Mouse (Mus musculus) cerebellum, adult 2 months (tissue): ENCODE results near the gene Gm17374. TPM values are rescaled to one million over a fixed set of nuclear protein-coding genes. Genes with fewer than 3 reads are reported as not detected.
"Not testable (repeated sequence)": the region's sequence is repeated elsewhere in the genome, so short reads cannot be mapped to it uniquely, and the experiment has no call there.

ENCODE experiments used
- DNase-seq, 2 experiments: peaks; one replicate each; pipeline ENCODE4 v3.0.0; 2021
- H3K27ac ChIP-seq: fragments of 200-500 bp; 2 replicates; pipeline ENCODE4 v1.5.1; 2012; ENCODE audit warnings: low read length, control low read depth, inconsistent platforms; ENCODE audit not compliant: insufficient read depth
- H3K27me3 ChIP-seq: fragments of 200-500 bp; 2 replicates; pipeline ENCODE4 v1.6.1; 2012; ENCODE audit warnings: inconsistent platforms, mild to moderate bottlenecking, low read length, moderate library complexity; ENCODE audit not compliant: control insufficient read depth, insufficient read depth
- H3K4me1 ChIP-seq: fragments of 200-500 bp; 2 replicates; pipeline ENCODE4 v1.6.1; 2011; ENCODE audit warnings: low read length; ENCODE audit not compliant: control insufficient read depth, insufficient read depth
- H3K4me3 ChIP-seq: fragments of 200-500 bp; replicated peaks from 2 replicates; pipeline ENCODE3; 2011; ENCODE audit warnings: mild to moderate bottlenecking, low read depth, low read length, control low read depth; ENCODE audit not compliant: insufficient read depth
- CTCF ChIP-seq: fragments of 200-500 bp; IDR thresholded peaks from 2 replicates; pipeline ENCODE4 v1.5.1; 2011; ENCODE audit warnings: low read depth, mild to moderate bottlenecking, control low read depth, low read length, moderate library complexity, borderline replicate concordance; ENCODE audit not compliant: insufficient read depth
- POLR2A ChIP-seq: fragments of 200-500 bp; IDR thresholded peaks from 2 replicates; pipeline ENCODE4 v1.6.1; 2011; ENCODE audit warnings: low read length, control low read depth, borderline replicate concordance; ENCODE audit not compliant: insufficient read depth
- WGBS: fragments of 180-500 bp; shearing (Covaris S2); methylation state at CpG from one replicate; pipeline ENCODE4 v1.1.7; 2018; 5-methylcytosine and 5-hydroxymethylcytosine counted together
- polyA plus RNA-seq: library from polyadenylated mRNA; depleted of rRNA; stranded (reverse); fragments of >200 nt; gene quantifications from 2 replicates; pipeline ENCODE4 v1.2.3, GENCODE M21; 2012; rRNA removed

The Gm17374 gene
- polyA plus RNA-seq, 1 experiment, result not detected

DNA sequence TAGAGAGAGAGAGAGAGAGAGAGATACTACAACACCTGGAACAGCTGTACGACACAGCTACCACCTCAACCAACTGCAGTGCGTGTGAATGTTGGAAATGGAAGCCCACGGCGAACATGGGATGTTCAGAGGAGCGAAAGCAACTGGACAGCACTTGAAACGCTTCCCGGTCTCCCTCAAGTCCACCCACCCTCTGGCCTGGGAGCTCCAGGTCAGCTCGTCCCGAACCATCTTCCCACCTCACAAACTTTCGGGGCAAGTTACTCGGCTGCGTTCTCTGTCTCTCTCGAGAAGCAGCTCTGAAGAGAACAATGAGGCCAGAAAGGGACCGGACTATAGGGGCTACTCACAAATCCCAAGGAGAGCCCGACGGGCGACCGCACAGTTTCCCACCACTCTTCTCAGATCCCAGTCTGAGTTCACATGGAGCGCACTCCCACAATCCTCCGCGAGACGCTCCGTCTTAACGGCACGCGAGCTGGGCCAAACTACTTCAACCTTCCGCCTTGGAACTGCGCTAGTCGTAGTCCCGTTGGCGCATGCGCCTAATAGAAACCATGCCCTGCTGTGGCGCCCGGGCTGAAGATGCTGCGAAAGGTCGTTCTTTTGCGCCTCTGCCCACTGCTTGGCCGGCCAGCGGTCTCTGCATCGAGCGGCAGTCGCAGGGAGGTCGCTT, 18.4 kb downstream of the Gm17374 start, which contains the start of the genes Esf1 and Ndufaf5:
Esf1 (minus strand) TSS at position 438 of the 676 bp plus-strand sequence.
Ndufaf5 (plus strand) TSS at position 523 of the 676 bp plus-strand sequence.
- TF ChIP-seq CTCF (no peak), POLR2A (peak; percentile 94)
- H3K4me3 ChIP-seq, result peak within 1 kb of the TSS; percentile 70
- peak within 1 kb of the TSS; percentile 71 for H3K27ac ChIP-seq
- WGBS, result under 1% methylated on average over 43 of the region's 43 CpGs
- DNase-seq, result peak; percentile 97 to 99
- no peaks in the 10 kb centered on the region for H3K27me3 ChIP-seq
- H3K4me1 ChIP-seq, result peaks cover 2% of the 10 kb centered on the region; the same call in 1 of the 2 replicates

GRCm38 (mm10) chr2:140170803-140171553, 19.1 kb downstream of the Gm17374 start:
- WGBS, result 4% methylated on average over 28 of the region's 28 CpGs
- peak overlapping the region; percentile 70 for H3K4me3 ChIP-seq
- DNase-seq, result peak; percentile 5 to 20
- H3K27ac ChIP-seq, result peak overlapping the region; percentile 71
- H3K4me1 ChIP-seq, result peaks cover 2% of the 10 kb centered on the region; the same call in 1 of the 2 replicates
- no peak for TF ChIP-seq CTCF
- TF ChIP-seq POLR2A, result no peak
- H3K27me3 ChIP-seq, result no peaks in the 10 kb centered on the region

GRCm38 (mm10) chr2:140185685-140186210, 33.9 kb downstream of the Gm17374 start:
- WGBS, result 95% methylated on average over 3 of the region's 3 CpGs
- DNase-seq, H3K4me1 ChIP-seq, H3K4me3 ChIP-seq, H3K27ac ChIP-seq, H3K27me3 ChIP-seq: not testable (repeated sequence)

DNA sequence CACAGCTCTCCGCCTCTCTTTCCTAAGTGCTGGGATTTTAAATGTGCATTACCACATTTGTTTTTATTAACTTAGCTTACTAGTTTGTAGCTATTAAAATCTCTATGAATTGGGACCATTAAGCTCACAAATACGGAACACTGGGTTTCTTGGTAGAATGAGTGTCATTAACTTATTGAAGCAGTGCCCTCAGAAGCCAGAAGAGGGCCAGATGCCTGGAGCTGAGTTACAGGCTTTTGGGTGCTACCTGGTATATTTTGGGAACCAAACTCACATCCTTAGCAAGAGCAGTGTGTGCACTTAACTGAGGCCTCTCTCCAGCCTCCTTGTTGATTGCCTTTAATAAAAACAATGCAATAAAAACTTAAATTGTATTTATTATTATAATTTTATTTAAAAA, 48.9 kb downstream of the Gm17374 start:
- Histone ChIP-seq H3K4me1 (no peaks in the 10 kb centered on the region), H3K27me3 (no peaks in the 10 kb centered on the region), H3K4me3 (no peak overlapping the region), H3K27ac (no peak overlapping the region)
- TF ChIP-seq POLR2A (no peak), CTCF (peak; percentile 33; the same call in 1 of the 2 replicates)
- WGBS, result 84% methylated on average over 2 of the region's 2 CpGs
- DNase-seq, result no peak

GRCm38 (mm10) chr2:140202573-140202972, 50.7 kb downstream of the Gm17374 start:
- TF ChIP-seq POLR2A, result no peak
- no peak for TF ChIP-seq CTCF
- no peak overlapping the region for H3K27ac ChIP-seq

More at GRCm38 (mm10) chr2:140202573-140202972, 50.7 kb downstream of the Gm17374 start:
- 72% methylated on average over 5 of the region's 5 CpGs for WGBS
- H3K4me3 ChIP-seq, result no peak overlapping the region
- H3K27me3 ChIP-seq, result no peaks in the 10 kb centered on the region
- no peaks in the 10 kb centered on the region for H3K4me1 ChIP-seq
- DNase-seq, result no peak

Other genes with a start within 250 kb of the Gm17374 start
- gene Tasp1, start 85.2 kb upstream of the Gm17374 start, polyA plus RNA-seq, result 14.5 and 16.4 TPM in 2 replicates
- 15.1 and 15.4 TPM in 2 replicates for gene Esf1, start 18.5 kb downstream of the Gm17374 start, polyA plus RNA-seq
- 52.8 and 58.2 TPM in 2 replicates for gene Ndufaf5, start 18.6 kb downstream of the Gm17374 start, polyA plus RNA-seq
- not detected in 2 replicates for gene Sel1l2, start 237.7 kb downstream of the Gm17374 start, polyA plus RNA-seq
- 20.2 and 21.1 TPM in 2 replicates for gene Macrod2, start 243.3 kb downstream of the Gm17374 start, polyA plus RNA-seq